Mouse (Mus musculus): ENCODE measurements around the gene Jagn1. TPM values are rescaled to one million over a fixed set of nuclear protein-coding genes. Genes with fewer than 3 reads are reported as not detected.
A peak's percentile ranks its signal among the peaks of the same experiment; 100 is the strongest.

Gene Jagn1
- polyA plus RNA-seq (2015; fragmentation: Nextera tagmentation; extraction: Ambion mirVana) = 86.0 and 92.1 TPM in 2 replicates

GRCm38 (mm10) chr6:113442442-113443090 lies at the start of gene Jagn1:
Gene Jagn1, plus strand, starts transcription at chr6:113442569.
- ATAC-seq = peak; percentile 96
- Histone ChIP-seq H3K4me3 (peak within 1 kb of the TSS; percentile 96), H3K9me3 (replicated peaks) (no peaks in the 10 kb centered on the region), H3K9ac (peak within 1 kb of the TSS; percentile 94), H3K4me2 (peak within 1 kb of the TSS; percentile 95), H3K36me3 (ENCODE audit: poor library complexity, severe bottlenecking) (peaks cover 14% of the 10 kb centered on the region), H3K4me1 (peaks cover 10% of the 10 kb centered on the region), H3K27me3 (no peaks in the 10 kb centered on the region), H3K27ac (peak within 1 kb of the TSS; percentile 27)
- WGBS = under 1% methylated on average over 45 of the region's 45 CpGs

- no peak overlapping the region for H3K9ac ChIP-seq
- ATAC-seq = no peak
- 89% methylated on average over 6 of the region's 6 CpGs for WGBS
- 0 out of 2 replicates have a peak, but pooled peaks cover 4% of the 10 kb centered on the region for H3K9me3 ChIP-seq (replicated peaks)
- no peak overlapping the region for H3K27ac ChIP-seq
- no peak overlapping the region for H3K4me2 ChIP-seq
- H3K27me3 ChIP-seq = no peaks in the 10 kb centered on the region
- peaks cover 20% of the 10 kb centered on the region for H3K4me1 ChIP-seq
- H3K4me3 ChIP-seq = no peak overlapping the region
- H3K36me3 ChIP-seq (ENCODE audit: poor library complexity, severe bottlenecking) = peaks cover 42% of the 10 kb centered on the region
These were observed 48.4 kb upstream of the Jagn1 start for GRCm38 (mm10) chr6:113393951-113394350.

GRCm38 (mm10) chr6:113394811-113395210 lies 47.6 kb upstream of the Jagn1 start:
- 96% methylated on average over 11 of the region's 11 CpGs for WGBS
- no peak overlapping the region for H3K4me3 ChIP-seq

GRCm38 (mm10) chr6:113395501-113395900 lies 46.9 kb upstream of the Jagn1 start:
- H3K9me3 ChIP-seq (replicated peaks) = 0 out of 2 replicates have a peak, but pooled peaks cover 4% of the 10 kb centered on the region
- no peak overlapping the region for H3K4me2 ChIP-seq
- 93% methylated on average over 6 of the region's 6 CpGs for WGBS
- H3K36me3 ChIP-seq (ENCODE audit: poor library complexity, severe bottlenecking) = peaks cover 27% of the 10 kb centered on the region
- H3K4me1 ChIP-seq = peaks cover 20% of the 10 kb centered on the region
- H3K27ac ChIP-seq = no peak overlapping the region
- no peak for ATAC-seq
- H3K27me3 ChIP-seq = no peaks in the 10 kb centered on the region
- H3K4me3 ChIP-seq = no peak overlapping the region
- H3K9ac ChIP-seq = no peak overlapping the region

More at GRCm38 (mm10) chr6:113394811-113395210, 47.6 kb upstream of the Jagn1 start:
- H3K9ac ChIP-seq = no peak overlapping the region
- no peak for ATAC-seq
- peaks cover 34% of the 10 kb centered on the region for H3K36me3 ChIP-seq (ENCODE audit: poor library complexity, severe bottlenecking)
- no peak overlapping the region for H3K4me2 ChIP-seq
- H3K27ac ChIP-seq = no peak overlapping the region
- H3K27me3 ChIP-seq = no peaks in the 10 kb centered on the region
- peaks cover 20% of the 10 kb centered on the region for H3K4me1 ChIP-seq
- H3K9me3 ChIP-seq (replicated peaks) = 0 out of 2 replicates have a peak, but pooled peaks cover 4% of the 10 kb centered on the region

- Histone ChIP-seq H3K27ac (no peak overlapping the region), H3K4me3 (no peak overlapping the region), H3K4me1 (peaks cover 18% of the 10 kb centered on the region), H3K27me3 (no peaks in the 10 kb centered on the region), H3K4me2 (no peak overlapping the region), H3K36me3 (ENCODE audit: poor library complexity, severe bottlenecking) (peaks cover 21% of the 10 kb centered on the region), H3K9ac (no peak overlapping the region), H3K9me3 (replicated peaks) (0 out of 2 replicates have a peak, but pooled peaks cover 4% of the 10 kb centered on the region)
- WGBS = 83% methylated on average over 10 of the region's 10 CpGs
- ATAC-seq = no peak
These were observed 45.9 kb upstream of the Jagn1 start for GRCm38 (mm10) chr6:113396270-113397030.

GRCm38 (mm10) chr6:113402094-113402493 lies 40.3 kb upstream of the Jagn1 start:
- Histone ChIP-seq H3K27ac (no peak overlapping the region), H3K4me3 (no peak overlapping the region), H3K9ac (no peak overlapping the region), H3K4me1 (no peaks in the 10 kb centered on the region), H3K9me3 (replicated peaks) (no peaks in the 10 kb centered on the region), H3K36me3 (ENCODE audit: poor library complexity, severe bottlenecking) (peaks cover 16% of the 10 kb centered on the region), H3K4me2 (no peak overlapping the region), H3K27me3 (no peaks in the 10 kb centered on the region)
- no peak for ATAC-seq
- WGBS = 91% methylated on average over 13 of the region's 13 CpGs

GRCm38 (mm10) chr6:113404649-113405448 lies 37.5 kb upstream of the Jagn1 start:
- H3K4me2 ChIP-seq = no peak overlapping the region
- H3K27me3 ChIP-seq = no peaks in the 10 kb centered on the region
- H3K4me1 ChIP-seq = no peaks in the 10 kb centered on the region
- no peak overlapping the region for H3K27ac ChIP-seq
- no peak for ATAC-seq
- WGBS = 78% methylated on average over 12 of the region's 12 CpGs
- no peak overlapping the region for H3K9ac ChIP-seq
- H3K4me3 ChIP-seq = no peak overlapping the region
- H3K9me3 ChIP-seq (replicated peaks) = no peaks in the 10 kb centered on the region
- H3K36me3 ChIP-seq (ENCODE audit: poor library complexity, severe bottlenecking) = peaks cover 20% of the 10 kb centered on the region

GRCm38 (mm10) chr6:113405483-113405882 lies 36.9 kb upstream of the Jagn1 start:
- Histone ChIP-seq H3K27me3 (no peaks in the 10 kb centered on the region), H3K4me3 (no peak overlapping the region), H3K36me3 (ENCODE audit: poor library complexity, severe bottlenecking) (peaks cover 20% of the 10 kb centered on the region), H3K4me1 (no peaks in the 10 kb centered on the region), H3K9me3 (replicated peaks) (no peaks in the 10 kb centered on the region), H3K9ac (no peak overlapping the region), H3K27ac (no peak overlapping the region), H3K4me2 (no peak overlapping the region)
- no peak for ATAC-seq
- WGBS = 89% methylated on average over 6 of the region's 6 CpGs

- ATAC-seq = no peak
- no peak overlapping the region for H3K9ac ChIP-seq
- no peak overlapping the region for H3K4me3 ChIP-seq
- H3K27ac ChIP-seq = no peak overlapping the region
- no peaks in the 10 kb centered on the region for H3K4me1 ChIP-seq
- H3K27me3 ChIP-seq = no peaks in the 10 kb centered on the region
- peaks cover 20% of the 10 kb centered on the region for H3K36me3 ChIP-seq (ENCODE audit: poor library complexity, severe bottlenecking)
- H3K9me3 ChIP-seq (replicated peaks) = no peaks in the 10 kb centered on the region
- 80% methylated on average over 9 of the region's 9 CpGs for WGBS
- H3K4me2 ChIP-seq = no peak overlapping the region
These were observed 35.7 kb upstream of the Jagn1 start for GRCm38 (mm10) chr6:113406683-113407082.

GRCm38 (mm10) chr6:113410001-113410400 lies 32.4 kb upstream of the Jagn1 start:
- H3K4me2 ChIP-seq = no peak overlapping the region
- ATAC-seq = no peak
- H3K36me3 ChIP-seq (ENCODE audit: poor library complexity, severe bottlenecking) = peaks cover 31% of the 10 kb centered on the region
- no peaks in the 10 kb centered on the region for H3K27me3 ChIP-seq
- H3K27ac ChIP-seq = no peak overlapping the region
- H3K9ac ChIP-seq = no peak overlapping the region
- no peak overlapping the region for H3K4me3 ChIP-seq
- H3K4me1 ChIP-seq = no peaks in the 10 kb centered on the region
- WGBS = 74% methylated on average over 1 of the region's 1 CpGs
- H3K9me3 ChIP-seq (replicated peaks) = no peaks in the 10 kb centered on the region

- ATAC-seq = no peak
- Histone ChIP-seq H3K9ac (no peak overlapping the region), H3K4me1 (peaks cover 13% of the 10 kb centered on the region), H3K27ac (no peak overlapping the region), H3K36me3 (ENCODE audit: poor library complexity, severe bottlenecking) (peaks cover 30% of the 10 kb centered on the region), H3K27me3 (no peaks in the 10 kb centered on the region), H3K9me3 (replicated peaks) (no peaks in the 10 kb centered on the region), H3K4me2 (no peak overlapping the region), H3K4me3 (no peak overlapping the region)
- WGBS = 83% methylated on average over 5 of the region's 5 CpGs
These were observed 26.0 kb upstream of the Jagn1 start for GRCm38 (mm10) chr6:113416416-113416815.
